Mouse (Mus musculus): ENCODE data around the gene Kansl2. TPM values are rescaled to one million over a fixed set of nuclear protein-coding genes. Genes with fewer than 3 reads are reported as not detected.

Kansl2 gene
- polyA plus RNA-seq, 1 experiment: 78.4 TPM

GRCm38 (mm10) chr15:98492102-98492501 lies 42.0 kb downstream of the Kansl2 start, which contains the start of gene Olfr279:
Olfr279 (plus strand) TSS chr15:98492402.
- WGBS: 88% methylated on average over 4 of the region's 4 CpGs

GRCm38 (mm10) chr15:98491332-98491731 lies 42.7 kb downstream of the Kansl2 start:
- no peak for DNase-seq
- Histone ChIP-seq H3K27ac (ENCODE audit: control insufficient read depth, insufficient read depth, low read length) (no peak overlapping the region), H3K4me3 (ENCODE audit: control insufficient read depth, insufficient read depth, low read length) (no peak overlapping the region), H3K4me1 (replicated peaks; ENCODE audit: control insufficient read depth, insufficient read depth, low read length) (peaks cover 2% of the 10 kb centered on the region; the same call in 1 of the 2 replicates), H3K36me3 (ENCODE audit: control insufficient read depth, insufficient read depth, low read length) (no peaks in the 10 kb centered on the region), H3K27me3 (ENCODE audit: control insufficient read depth, insufficient read depth, low read length) (no peaks in the 10 kb centered on the region)
- no peak for TF ChIP-seq CTCF (IDR thresholded peaks at IDR 0.05; ENCODE audit: borderline replicate concordance, control insufficient read depth, extremely low read depth, insufficient read depth, low read length, poor library complexity)
- no peak for TF ChIP-seq POLR2A (IDR thresholded peaks at IDR 0.05; ENCODE audit: control insufficient read depth, extremely low read depth, insufficient read depth, low read length, poor library complexity)
- WGBS: 93% methylated on average over 2 of the region's 2 CpGs

More at GRCm38 (mm10) chr15:98492102-98492501, 42.0 kb downstream of the Kansl2 start, which contains the start of gene Olfr279:
- no peaks in the 10 kb centered on the region for H3K27me3 ChIP-seq (ENCODE audit: control insufficient read depth, insufficient read depth, low read length)
- no peak for TF ChIP-seq CTCF (IDR thresholded peaks at IDR 0.05; ENCODE audit: borderline replicate concordance, control insufficient read depth, extremely low read depth, insufficient read depth, low read length, poor library complexity)
- no peak for TF ChIP-seq POLR2A (IDR thresholded peaks at IDR 0.05; ENCODE audit: control insufficient read depth, extremely low read depth, insufficient read depth, low read length, poor library complexity)
- H3K36me3 ChIP-seq (ENCODE audit: control insufficient read depth, insufficient read depth, low read length): no peaks in the 10 kb centered on the region
- no peak within 1 kb of the TSS for H3K27ac ChIP-seq (ENCODE audit: control insufficient read depth, insufficient read depth, low read length)
- no peak within 1 kb of the TSS for H3K4me3 ChIP-seq (ENCODE audit: control insufficient read depth, insufficient read depth, low read length)
- DNase-seq: no peak
- H3K4me1 ChIP-seq (replicated peaks; ENCODE audit: control insufficient read depth, insufficient read depth, low read length): no peaks in the 10 kb centered on the region; the same call in 1 of the 2 replicates

GRCm38 (mm10) chr15:98486433-98487021 lies 47.5 kb downstream of the Kansl2 start:
- no peaks in the 10 kb centered on the region for H3K27me3 ChIP-seq (ENCODE audit: control insufficient read depth, insufficient read depth, low read length)
- no peak overlapping the region for H3K4me3 ChIP-seq (ENCODE audit: control insufficient read depth, insufficient read depth, low read length)
- H3K27ac ChIP-seq (ENCODE audit: control insufficient read depth, insufficient read depth, low read length): no peak overlapping the region
- TF ChIP-seq CTCF (IDR thresholded peaks at IDR 0.05; ENCODE audit: borderline replicate concordance, control insufficient read depth, extremely low read depth, insufficient read depth, low read length, poor library complexity) (no peak), POLR2A (IDR thresholded peaks at IDR 0.05; ENCODE audit: control insufficient read depth, extremely low read depth, insufficient read depth, low read length, poor library complexity) (no peak)
- H3K36me3 ChIP-seq (ENCODE audit: control insufficient read depth, insufficient read depth, low read length): no peaks in the 10 kb centered on the region
- WGBS: 21% methylated on average over 8 of the region's 8 CpGs
- DNase-seq: peak; percentile 19
- H3K4me1 ChIP-seq (replicated peaks; ENCODE audit: control insufficient read depth, insufficient read depth, low read length): peaks cover 15% of the 10 kb centered on the region

GRCm38 (mm10) chr15:98483907-98484886 lies 49.9 kb downstream of the Kansl2 start:
- Histone ChIP-seq H3K4me1 (replicated peaks; ENCODE audit: control insufficient read depth, insufficient read depth, low read length) (peaks cover 17% of the 10 kb centered on the region), H3K4me3 (ENCODE audit: control insufficient read depth, insufficient read depth, low read length) (no peak overlapping the region), H3K27me3 (ENCODE audit: control insufficient read depth, insufficient read depth, low read length) (no peaks in the 10 kb centered on the region), H3K36me3 (ENCODE audit: control insufficient read depth, insufficient read depth, low read length) (no peaks in the 10 kb centered on the region), H3K27ac (ENCODE audit: control insufficient read depth, insufficient read depth, low read length) (no peak overlapping the region)
- WGBS: 29% methylated on average over 18 of the region's 18 CpGs
- no peak for DNase-seq
- TF ChIP-seq CTCF (IDR thresholded peaks at IDR 0.05; ENCODE audit: borderline replicate concordance, control insufficient read depth, extremely low read depth, insufficient read depth, low read length, poor library complexity) (no peak), POLR2A (IDR thresholded peaks at IDR 0.05; ENCODE audit: control insufficient read depth, extremely low read depth, insufficient read depth, low read length, poor library complexity) (no peak)

GRCm38 (mm10) chr15:98482701-98483100 lies 51.4 kb downstream of the Kansl2 start, which contains the start of gene Lalba:
Lalba (minus strand) TSS chr15:98482721.
- H3K36me3 ChIP-seq (ENCODE audit: control insufficient read depth, insufficient read depth, low read length): no peaks in the 10 kb centered on the region
- no peak for DNase-seq
- no peaks in the 10 kb centered on the region for H3K27me3 ChIP-seq (ENCODE audit: control insufficient read depth, insufficient read depth, low read length)
- no peak within 1 kb of the TSS for H3K27ac ChIP-seq (ENCODE audit: control insufficient read depth, insufficient read depth, low read length)
- TF ChIP-seq POLR2A (IDR thresholded peaks at IDR 0.05; ENCODE audit: control insufficient read depth, extremely low read depth, insufficient read depth, low read length, poor library complexity) (no peak), CTCF (IDR thresholded peaks at IDR 0.05; ENCODE audit: borderline replicate concordance, control insufficient read depth, extremely low read depth, insufficient read depth, low read length, poor library complexity) (no peak)
- H3K4me1 ChIP-seq (replicated peaks; ENCODE audit: control insufficient read depth, insufficient read depth, low read length): peaks cover 17% of the 10 kb centered on the region
- H3K4me3 ChIP-seq (ENCODE audit: control insufficient read depth, insufficient read depth, low read length): no peak within 1 kb of the TSS
- WGBS: 91% methylated on average over 3 of the region's 3 CpGs

- no peak overlapping the region for H3K27ac ChIP-seq (ENCODE audit: control insufficient read depth, insufficient read depth, low read length)
- no peaks in the 10 kb centered on the region for H3K36me3 ChIP-seq (ENCODE audit: control insufficient read depth, insufficient read depth, low read length)
- TF ChIP-seq CTCF (IDR thresholded peaks at IDR 0.05; ENCODE audit: borderline replicate concordance, control insufficient read depth, extremely low read depth, insufficient read depth, low read length, poor library complexity) (no peak), POLR2A (IDR thresholded peaks at IDR 0.05; ENCODE audit: control insufficient read depth, extremely low read depth, insufficient read depth, low read length, poor library complexity) (no peak)
- H3K27me3 ChIP-seq (ENCODE audit: control insufficient read depth, insufficient read depth, low read length): no peaks in the 10 kb centered on the region
- peaks cover 10% of the 10 kb centered on the region for H3K4me1 ChIP-seq (replicated peaks; ENCODE audit: control insufficient read depth, insufficient read depth, low read length)
- 63% methylated on average over 7 of the region's 7 CpGs for WGBS
- no peak for DNase-seq
- no peak overlapping the region for H3K4me3 ChIP-seq (ENCODE audit: control insufficient read depth, insufficient read depth, low read length)
Measured at GRCm38 (mm10) chr15:98479568-98480102, 54.4 kb downstream of the Kansl2 start.
